Mouse (Mus musculus) CH12F3 (cell line): ENCODE data around the gene Adgrl2.

Experiments used
- in situ Hi-C: fragments of 300-500 bp; cut with MboI; formaldehyde crosslinking; loops from 2 replicates; pipeline ENCODE4 v1.14.3; 2020; ENCODE audit warnings: low sequenced_read_pairs

Gene Adgrl2

GRCm38 (mm10) chr3:148833070-148833769 lies 157.1 kb downstream of the Adgrl2 start:
- in situ Hi-C loops = no loop called here

GRCm38 (mm10) chr3:148832001-148832400 lies 158.4 kb downstream of the Adgrl2 start:
- in situ Hi-C loops = no loop called here

- in situ Hi-C loops = no loop called here
These were observed 161.8 kb downstream of the Adgrl2 start for GRCm38 (mm10) chr3:148828519-148828918.

GRCm38 (mm10) chr3:148823551-148823950 lies 166.8 kb downstream of the Adgrl2 start:
- in situ Hi-C loops = no loop called here

- in situ Hi-C loops = no loop called here
These were observed 168.7 kb downstream of the Adgrl2 start for GRCm38 (mm10) chr3:148821632-148822031.

GRCm38 (mm10) chr3:148819323-148820046 lies 170.9 kb downstream of the Adgrl2 start:
- in situ Hi-C loops = no loop called here

GRCm38 (mm10) chr3:148818414-148819105 lies 171.8 kb downstream of the Adgrl2 start:
- in situ Hi-C loops = no loop called here

- in situ Hi-C loops = no loop called here
These were observed 172.9 kb downstream of the Adgrl2 start for GRCm38 (mm10) chr3:148817491-148817890.

GRCm38 (mm10) chr3:148813121-148813520 lies 177.2 kb downstream of the Adgrl2 start:
- in situ Hi-C loops = no loop called here

- in situ Hi-C loops = no loop called here
These were observed 178.3 kb downstream of the Adgrl2 start for GRCm38 (mm10) chr3:148812059-148812458.

GRCm38 (mm10) chr3:148806977-148807376 lies 183.4 kb downstream of the Adgrl2 start:
- in situ Hi-C loops = no loop called here

- in situ Hi-C loops = no loop called here
These were observed 197.0 kb downstream of the Adgrl2 start for GRCm38 (mm10) chr3:148793286-148793913.

GRCm38 (mm10) chr3:148770310-148770709 lies 220.0 kb downstream of the Adgrl2 start:
- in situ Hi-C loops = no loop called here
